Mouse (Mus musculus): ENCODE measurements around the gene Obscn. TPM values are rescaled to one million over a fixed set of nuclear protein-coding genes. Genes with fewer than 3 reads are reported as not detected.

The Obscn gene
- total and polyA plus RNA-seq, 2 experiments from 2014 or later, result 107 to 245 TPM

- Histone ChIP-seq H3K9me3 (replicated peaks; ENCODE audit: control insufficient read depth, low read length) (no peaks in the 10 kb centered on the region), H3K4me3 (ENCODE audit: low read depth, low read length) (no peak overlapping the region), H3K27me3 (ENCODE audit: control insufficient read depth, insufficient read depth, low read length) (no peaks in the 10 kb centered on the region), H3K4me2 (ENCODE audit: low read depth, low read length) (no peak overlapping the region), H3K27ac (ENCODE audit: low read depth) (no peak overlapping the region), H3K4me1 (ENCODE audit: control insufficient read depth, insufficient read depth) (peaks cover 14% of the 10 kb centered on the region), H3K36me3 (replicated peaks; ENCODE audit: control insufficient read depth, insufficient read depth, low read length) (peaks cover 24% of the 10 kb centered on the region), H3K9ac (replicated peaks; ENCODE audit: low read depth, low read length) (no peak overlapping the region)
- DNase-seq (ENCODE audit: low spot score) (no peak), ATAC-seq (ENCODE audit: insufficient read depth, low read depth) (no peak)
- WGBS, result 87% methylated on average over 13 of the region's 13 CpGs
- TF ChIP-seq CTCF (IDR thresholded peaks at IDR 0.05; ENCODE audit: low read depth) (no peak), EP300 (IDR thresholded peaks at IDR 0.05; ENCODE audit: low read depth) (no peak)
Observed at GRCm38 (mm10) chr11:59159099-59159498, 22.9 kb upstream of the Obscn start.

GRCm38 (mm10) chr11:59155900-59156299 lies 19.7 kb upstream of the Obscn start:
- no peak for TF ChIP-seq EP300 (IDR thresholded peaks at IDR 0.05; ENCODE audit: low read depth)
- no peak for TF ChIP-seq CTCF (IDR thresholded peaks at IDR 0.05; ENCODE audit: low read depth)
- H3K4me3 ChIP-seq (ENCODE audit: low read depth, low read length), result no peak overlapping the region
- ATAC-seq (ENCODE audit: insufficient read depth, low read depth), result no peak
- H3K4me2 ChIP-seq (ENCODE audit: low read depth, low read length), result no peak overlapping the region
- 92% methylated on average over 5 of the region's 5 CpGs for WGBS
- peaks cover 24% of the 10 kb centered on the region for H3K36me3 ChIP-seq (replicated peaks; ENCODE audit: control insufficient read depth, insufficient read depth, low read length)
- H3K9me3 ChIP-seq (replicated peaks; ENCODE audit: control insufficient read depth, low read length), result no peaks in the 10 kb centered on the region
- H3K4me1 ChIP-seq (ENCODE audit: control insufficient read depth, insufficient read depth), result no peaks in the 10 kb centered on the region
- no peak overlapping the region for H3K27ac ChIP-seq (ENCODE audit: low read depth)
- no peaks in the 10 kb centered on the region for H3K27me3 ChIP-seq (ENCODE audit: control insufficient read depth, insufficient read depth, low read length)
- DNase-seq (ENCODE audit: low spot score), result no peak
- H3K9ac ChIP-seq (replicated peaks; ENCODE audit: low read depth, low read length), result no peak overlapping the region

GRCm38 (mm10) chr11:59154220-59154619 lies 18.0 kb upstream of the Obscn start:
- WGBS, result 43% methylated on average over 7 of the region's 7 CpGs
- no peak overlapping the region for H3K4me3 ChIP-seq (ENCODE audit: low read depth, low read length)
- no peaks in the 10 kb centered on the region for H3K4me1 ChIP-seq (ENCODE audit: control insufficient read depth, insufficient read depth)
- peak overlapping the region; percentile 71 for H3K27ac ChIP-seq (ENCODE audit: low read depth)
- ATAC-seq (ENCODE audit: insufficient read depth, low read depth), result peak; percentile 72
- peak; percentile 67 for DNase-seq (ENCODE audit: low spot score)
- peaks cover 20% of the 10 kb centered on the region for H3K36me3 ChIP-seq (replicated peaks; ENCODE audit: control insufficient read depth, insufficient read depth, low read length)
- no peaks in the 10 kb centered on the region for H3K9me3 ChIP-seq (replicated peaks; ENCODE audit: control insufficient read depth, low read length)
- TF ChIP-seq EP300 (IDR thresholded peaks at IDR 0.05; ENCODE audit: low read depth), result no peak
- no peak for TF ChIP-seq CTCF (IDR thresholded peaks at IDR 0.05; ENCODE audit: low read depth)
- H3K27me3 ChIP-seq (ENCODE audit: control insufficient read depth, insufficient read depth, low read length), result no peaks in the 10 kb centered on the region
- no peak overlapping the region for H3K4me2 ChIP-seq (ENCODE audit: low read depth, low read length)
- H3K9ac ChIP-seq (replicated peaks; ENCODE audit: low read depth, low read length), result no peak overlapping the region; the same call in 1 of the 2 replicates

- DNase-seq (ENCODE audit: low spot score) (no peak), ATAC-seq (ENCODE audit: insufficient read depth, low read depth) (no peak)
- Histone ChIP-seq H3K9me3 (replicated peaks; ENCODE audit: control insufficient read depth, low read length) (no peaks in the 10 kb centered on the region), H3K27ac (ENCODE audit: low read depth) (no peak overlapping the region), H3K4me3 (ENCODE audit: low read depth, low read length) (no peak overlapping the region), H3K27me3 (ENCODE audit: control insufficient read depth, insufficient read depth, low read length) (no peaks in the 10 kb centered on the region), H3K4me1 (ENCODE audit: control insufficient read depth, insufficient read depth) (no peaks in the 10 kb centered on the region), H3K4me2 (ENCODE audit: low read depth, low read length) (no peak overlapping the region), H3K36me3 (replicated peaks; ENCODE audit: control insufficient read depth, insufficient read depth, low read length) (0 out of 2 replicates have a peak, but pooled peaks cover 8% of the 10 kb centered on the region), H3K9ac (replicated peaks; ENCODE audit: low read depth, low read length) (no peak overlapping the region)
- 41% methylated on average over 3 of the region's 3 CpGs for WGBS
- TF ChIP-seq EP300 (IDR thresholded peaks at IDR 0.05; ENCODE audit: low read depth), result no peak
- peak; percentile 35 for TF ChIP-seq CTCF (IDR thresholded peaks at IDR 0.05; ENCODE audit: low read depth)
Observed at GRCm38 (mm10) chr11:59151729-59152128, 15.5 kb upstream of the Obscn start.

- Histone ChIP-seq H3K4me2 (ENCODE audit: low read depth, low read length) (no peak overlapping the region), H3K9ac (replicated peaks; ENCODE audit: low read depth, low read length) (no peak overlapping the region)
Observed at GRCm38 (mm10) chr11:59149302-59149701, 13.1 kb upstream of the Obscn start.

GRCm38 (mm10) chr11:59142962-59143361 lies 6.8 kb upstream of the Obscn start:
- H3K9ac ChIP-seq (replicated peaks; ENCODE audit: low read depth, low read length), result no peak overlapping the region
- WGBS, result 84% methylated on average over 5 of the region's 5 CpGs
- no peak overlapping the region for H3K4me2 ChIP-seq (ENCODE audit: low read depth, low read length)
- no peak for ATAC-seq (ENCODE audit: insufficient read depth, low read depth)
- no peak overlapping the region for H3K27ac ChIP-seq (ENCODE audit: low read depth)
- no peaks in the 10 kb centered on the region for H3K9me3 ChIP-seq (replicated peaks; ENCODE audit: control insufficient read depth, low read length)
- DNase-seq (ENCODE audit: low spot score), result no peak
- no peaks in the 10 kb centered on the region for H3K27me3 ChIP-seq (ENCODE audit: control insufficient read depth, insufficient read depth, low read length)
- H3K4me1 ChIP-seq (ENCODE audit: control insufficient read depth, insufficient read depth), result peaks cover 11% of the 10 kb centered on the region; the same call in 1 of the 2 replicates
- TF ChIP-seq EP300 (IDR thresholded peaks at IDR 0.05; ENCODE audit: low read depth), result no peak
- TF ChIP-seq CTCF (IDR thresholded peaks at IDR 0.05; ENCODE audit: low read depth), result no peak
- H3K36me3 ChIP-seq (replicated peaks; ENCODE audit: control insufficient read depth, insufficient read depth, low read length), result no peaks in the 10 kb centered on the region
- H3K4me3 ChIP-seq (ENCODE audit: low read depth, low read length), result no peak overlapping the region

More at GRCm38 (mm10) chr11:59149302-59149701, 13.1 kb upstream of the Obscn start:
- no peaks in the 10 kb centered on the region for H3K27me3 ChIP-seq (ENCODE audit: control insufficient read depth, insufficient read depth, low read length)
- H3K4me1 ChIP-seq (ENCODE audit: control insufficient read depth, insufficient read depth), result no peaks in the 10 kb centered on the region
- ATAC-seq (ENCODE audit: insufficient read depth, low read depth) (no peak), DNase-seq (ENCODE audit: low spot score) (no peak)
- WGBS, result 64% methylated on average over 3 of the region's 3 CpGs
- TF ChIP-seq CTCF (IDR thresholded peaks at IDR 0.05; ENCODE audit: low read depth), result no peak
- TF ChIP-seq EP300 (IDR thresholded peaks at IDR 0.05; ENCODE audit: low read depth), result no peak
- no peaks in the 10 kb centered on the region for H3K36me3 ChIP-seq (replicated peaks; ENCODE audit: control insufficient read depth, insufficient read depth, low read length)
- H3K9me3 ChIP-seq (replicated peaks; ENCODE audit: control insufficient read depth, low read length), result no peaks in the 10 kb centered on the region
- H3K27ac ChIP-seq (ENCODE audit: low read depth), result no peak overlapping the region
- no peak overlapping the region for H3K4me3 ChIP-seq (ENCODE audit: low read depth, low read length)

Measured in heart, postnatal 0 days (tissue).